Mouse (Mus musculus) MEL (cell line): Measurements from ENCODE around the gene Ttc16. TPM values are rescaled to one million over a fixed set of nuclear protein-coding genes. Genes with fewer than 3 reads are reported as not detected.

Source experiments
- DNase-seq: peaks from one replicate; pipeline ENCODE4 v3.0.0; 2011; ENCODE audit warnings: low read depth, low spot score
- H3K27ac ChIP-seq: 2 replicates; pipeline ENCODE4 v1.5.1; 2012; ENCODE audit warnings: low read depth, mild to moderate bottlenecking, control low read depth, low read length, moderate library complexity; ENCODE audit not compliant: control insufficient read depth
- H3K27me3 ChIP-seq, 2 experiments: fragments of 150-350 bp in 1 of 2; sonication (generic) in 1 of 2; 2 replicates each; pipeline ENCODE4 v1.6.1; 2012; ENCODE audit warnings: low read length in 2 of 2, mild to moderate bottlenecking in 2 of 2, improper control_type of control experiment in 1 of 2, moderate library complexity in 1 of 2; ENCODE audit not compliant: insufficient read depth in 2 of 2, control insufficient read depth in 1 of 2
- H3K36me3 ChIP-seq, 2 experiments: 2 replicates each; pipeline ENCODE4 v1.6.1; 2012 to 2014; ENCODE audit warnings: low read length in 2 of 2, improper control_type of control experiment in 1 of 2, inconsistent platforms in 1 of 2, mild to moderate bottlenecking in 1 of 2; ENCODE audit not compliant: insufficient read depth in 2 of 2, control insufficient read depth in 1 of 2
- H3K4me1 ChIP-seq, 2 experiments: fragments of 150-350 bp in 1 of 2; sonication (generic) in 1 of 2; 2 replicates each; pipeline ENCODE4 v1.6.1; 2012; ENCODE audit warnings: low read length in 2 of 2, improper control_type of control experiment in 1 of 2, mild to moderate bottlenecking in 1 of 2; ENCODE audit not compliant: insufficient read depth in 2 of 2, control insufficient read depth in 1 of 2
- H3K4me3 ChIP-seq, 2 experiments: fragments of 150-350 bp in 1 of 2; sonication (generic) in 1 of 2; 2 replicates each; pipeline ENCODE4 v1.5.1; 2012; ENCODE audit warnings: low read depth in 2 of 2, low read length in 2 of 2, mild to moderate bottlenecking in 2 of 2, moderate library complexity in 2 of 2, control low read depth in 1 of 2, improper control_type of control experiment in 1 of 2; ENCODE audit not compliant: control insufficient read depth in 1 of 2, insufficient read depth in 1 of 2
- H3K79me2 ChIP-seq: 2 replicates; pipeline ENCODE4 v1.6.1; 2012; ENCODE audit warnings: mild to moderate bottlenecking, low read length, moderate library complexity; ENCODE audit not compliant: control insufficient read depth, poor library complexity, insufficient read depth
- H3K9ac ChIP-seq: 2 replicates; pipeline ENCODE4 v1.6.1; 2012; ENCODE audit warnings: low read depth, mild to moderate bottlenecking, control low read depth, low read length, moderate library complexity; ENCODE audit not compliant: control insufficient read depth, poor library complexity, severe bottlenecking
- H3K9me3 ChIP-seq: fragments of 150-350 bp; sonication (generic); replicated peaks from 2 replicates; pipeline ENCODE4 v1.6.1; 2012; ENCODE audit warnings: mild to moderate bottlenecking, low read length, improper control_type of control experiment, moderate library complexity; ENCODE audit not compliant: insufficient read depth
- BHLHE40 ChIP-seq: IDR thresholded peaks from 2 replicates; pipeline ENCODE4 v1.6.1; 2012; ENCODE audit warnings: low read depth, mild to moderate bottlenecking, inconsistent platforms, low read length, improper control_type of control experiment, borderline replicate concordance
- CHD2 ChIP-seq: IDR thresholded peaks from 2 replicates; pipeline ENCODE4 v1.6.1; 2011; ENCODE audit warnings: low read length, improper control_type of control experiment
- CTCF ChIP-seq, 3 experiments: IDR thresholded peaks in 2 of 3; conservative IDR thresholded peaks in 1 of 3; 2 replicates each; pipeline ENCODE4 v1.5.1; 2011 to 2012; ENCODE audit warnings: low read length in 3 of 3, low read depth in 2 of 3, mild to moderate bottlenecking in 2 of 3, improper control_type of control experiment in 1 of 3, inconsistent platforms in 1 of 3, mixed read lengths in 1 of 3, moderate library complexity in 1 of 3; ENCODE audit not compliant: control insufficient read depth in 1 of 3, insufficient read depth in 1 of 3, poor library complexity in 1 of 3, severe bottlenecking in 1 of 3
- EP300 ChIP-seq, 2 experiments: IDR thresholded peaks; 2 replicates each; pipeline ENCODE4 v1.6.1; 2011; ENCODE audit warnings: improper control_type of control experiment in 2 of 2, low read length in 2 of 2, low read depth in 1 of 2, mild to moderate bottlenecking in 1 of 2
- GATA1 ChIP-seq: IDR thresholded peaks from 2 replicates; pipeline ENCODE4 v1.6.1; 2011; ENCODE audit warnings: low read depth, low read length, improper control_type of control experiment
- JUND ChIP-seq: IDR thresholded peaks from 2 replicates; pipeline ENCODE4 v1.6.1; 2011; ENCODE audit warnings: low read depth, mild to moderate bottlenecking, improper control_type of control experiment, low read length
- KAT2A ChIP-seq: conservative IDR thresholded peaks from 2 replicates; pipeline ENCODE4 v1.6.1; 2012; ENCODE audit warnings: low read depth, low read length, improper control_type of control experiment, inconsistent platforms
- MAX ChIP-seq: IDR thresholded peaks from 2 replicates; pipeline ENCODE4 v1.6.1; 2011; ENCODE audit warnings: low read length, improper control_type of control experiment
- MYC ChIP-seq: IDR thresholded peaks from 2 replicates; pipeline ENCODE4 v1.6.1; 2011; ENCODE audit warnings: low read depth, mild to moderate bottlenecking, low read length, improper control_type of control experiment, moderate library complexity
- POLR2A ChIP-seq, 2 experiments: IDR thresholded peaks; 2 replicates each; pipeline ENCODE4 v1.6.1; 2011 to 2012; ENCODE audit warnings: low read length in 2 of 2, mild to moderate bottlenecking in 2 of 2, control low read depth in 1 of 2, improper control_type of control experiment in 1 of 2, low read depth in 1 of 2, moderate library complexity in 1 of 2; ENCODE audit not compliant: control insufficient read depth in 1 of 2, insufficient read depth in 1 of 2, poor library complexity in 1 of 2
- POLR2AphosphoS2 ChIP-seq: IDR thresholded peaks from 2 replicates; pipeline ENCODE4 v1.6.1; 2011; ENCODE audit warnings: low read length, improper control_type of control experiment
- SIN3A ChIP-seq: IDR thresholded peaks from 2 replicates; pipeline ENCODE4 v1.6.1; 2012; ENCODE audit warnings: low read length, improper control_type of control experiment, inconsistent platforms
- TBP ChIP-seq: IDR thresholded peaks from 2 replicates; pipeline ENCODE4 v1.8.0; 2011; ENCODE audit warnings: low read depth, low read length, improper control_type of control experiment
- TCF12 ChIP-seq: IDR thresholded peaks from 2 replicates; pipeline ENCODE4 v1.6.1; 2014; ENCODE audit warnings: low read depth, mild to moderate bottlenecking, inconsistent platforms, low read length, improper control_type of control experiment, moderate library complexity
- USF1 ChIP-seq: IDR thresholded peaks from 2 replicates; pipeline ENCODE4 v1.6.1; 2014; ENCODE audit warnings: low read depth, mild to moderate bottlenecking, inconsistent platforms, low read length, improper control_type of control experiment, moderate library complexity
- USF2 ChIP-seq, 2 experiments: IDR thresholded peaks; 2 replicates each; pipeline ENCODE4 v1.6.1; 2011 to 2012; ENCODE audit warnings: improper control_type of control experiment in 2 of 2, low read length in 2 of 2, borderline replicate concordance in 1 of 2, inconsistent platforms in 1 of 2, low read depth in 1 of 2, mild to moderate bottlenecking in 1 of 2; ENCODE audit not compliant: insufficient read depth in 1 of 2
- ZMIZ1 ChIP-seq: IDR thresholded peaks from 2 replicates; pipeline ENCODE4 v1.6.1; 2012; ENCODE audit warnings: low read depth, mild to moderate bottlenecking, inconsistent platforms, low read length, improper control_type of control experiment, moderate library complexity
- polyA plus RNA-seq, 2 experiments: library from polyadenylated mRNA; stranded (reverse) in 1 of 2; unstranded in 1 of 2; fragments of >175 nt in 1 of 2; fragments of >200 nt in 1 of 2; gene quantifications; 2 replicates each; pipeline versions ENCODE4 v1.2.1 to v1.2.4; 2012; ENCODE audit warnings: low replicate concordance in 2 of 2, low read depth in 1 of 2; ENCODE audit not compliant: insufficient read length in 2 of 2, insufficient read depth in 1 of 2, missing spikeins in 1 of 2
- total RNA-seq: library from RNA; depleted of rRNA; stranded (reverse); fragments of 300-350 nt; gene quantifications from 2 replicates; pipeline ENCODE4 v1.2.3, GENCODE M21; 2012

Ttc16 gene
- total and polyA plus RNA-seq, 3 experiments, result 0.35 to 0.69 TPM; not detected in 1

DNA sequence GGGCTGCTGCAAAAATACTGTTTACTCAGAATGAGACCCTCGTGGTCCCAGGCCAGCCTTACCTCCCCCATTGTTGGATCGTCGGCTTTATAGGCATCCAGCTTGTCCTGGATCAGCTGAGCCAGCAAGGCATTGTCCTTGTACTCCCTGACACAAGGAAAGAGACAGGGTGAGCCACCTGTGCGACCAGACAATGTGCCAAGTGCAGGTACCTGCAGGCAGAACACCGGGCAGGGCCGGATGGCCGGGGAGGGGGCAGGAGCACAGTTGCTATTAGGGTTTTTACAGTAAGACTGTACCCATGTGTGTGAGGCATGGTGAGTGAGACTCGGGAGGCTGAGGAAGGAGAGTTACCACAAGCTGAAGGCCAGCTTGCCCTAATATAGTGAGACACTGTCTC is 36.5 kb upstream of the Ttc16 start:
- Histone ChIP-seq H3K36me3 (peaks cover 0 to 2% of the 10 kb centered on the region in 2 experiments; a peak in 1 of 4 replicates), H3K79me2 (no peaks in the 10 kb centered on the region), H3K27ac (no peak overlapping the region), H3K9ac (no peak overlapping the region), H3K4me1 (no peaks in the 10 kb centered on the region), H3K4me3 (no peak overlapping the region), H3K27me3 (no peaks in the 10 kb centered on the region), H3K9me3 (no peaks in the 10 kb centered on the region)
- DNase-seq, result no peak
- no peak for TF ChIP-seq JUND
- TF ChIP-seq CHD2, result no peak
- no peak for TF ChIP-seq ZMIZ1
- no peak for TF ChIP-seq USF1
- TF ChIP-seq USF2 (IDR thresholded peaks at IDR 0.05; ENCODE audit: borderline replicate concordance in 1 of 2, insufficient read depth in 1 of 2, low read depth in 1 of 2, low read length in 2 of 2), result no peak
- TF ChIP-seq GATA1, result no peak
- TF ChIP-seq TBP, result no peak
- TF ChIP-seq TCF12, result no peak
- no peak for TF ChIP-seq CTCF (IDR thresholded peaks at IDR 0.05 in 2 of 3, conservative IDR thresholded peaks at IDR 0.05 in 1 of 3; ENCODE audit: control insufficient read depth in 1 of 3, insufficient read depth in 1 of 3, low read depth in 2 of 3, low read length in 3 of 3, poor library complexity in 1 of 3, severe bottlenecking in 1 of 3)
- TF ChIP-seq POLR2A (IDR thresholded peaks at IDR 0.05; ENCODE audit: control insufficient read depth in 1 of 2, insufficient read depth in 1 of 2, low read depth in 1 of 2, low read length in 2 of 2, poor library complexity in 1 of 2), result no peak

DNA sequence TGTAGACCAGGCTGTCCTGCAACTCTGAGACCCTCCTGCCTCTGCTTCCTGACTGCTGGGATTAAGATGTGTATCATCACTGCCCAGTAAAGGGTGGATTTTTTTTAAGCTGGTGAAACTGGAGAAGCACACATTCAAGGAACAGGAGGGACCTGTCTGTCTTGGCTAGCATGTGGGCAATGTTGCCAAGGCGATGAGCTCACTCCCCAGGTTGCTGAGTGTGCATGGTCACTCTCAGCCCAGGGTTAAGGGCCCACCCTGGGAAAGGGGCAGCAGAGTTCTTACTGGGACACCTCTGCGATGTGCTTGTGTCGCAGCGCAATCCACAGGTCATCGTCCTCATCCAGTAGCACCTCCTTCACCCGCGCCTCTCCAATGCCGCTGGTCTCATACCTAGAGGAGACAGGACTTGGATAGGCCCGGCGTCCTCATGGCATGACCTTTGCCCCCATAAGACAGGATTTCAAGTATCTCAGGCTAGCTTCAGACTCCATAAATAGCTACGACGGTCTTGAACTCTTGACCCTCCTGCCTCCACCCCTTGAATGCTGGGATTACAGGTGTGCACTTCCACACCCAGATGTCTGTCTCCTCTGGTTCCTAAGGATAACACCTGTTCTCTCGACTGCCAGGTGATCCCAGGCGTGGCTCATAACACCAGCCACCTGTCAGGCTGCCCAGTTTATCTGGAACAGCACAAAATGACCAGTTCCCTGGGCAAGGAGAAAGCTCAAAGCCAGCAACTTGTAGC is 33.6 kb upstream of the Ttc16 start:
- H3K36me3 ChIP-seq, result no peaks in the 10 kb centered on the region; a peak in 2 of 4 replicates
- H3K4me1 ChIP-seq, result no peaks in the 10 kb centered on the region
- H3K27me3 ChIP-seq, result no peaks in the 10 kb centered on the region
- no peak overlapping the region for H3K27ac ChIP-seq
- TF ChIP-seq BHLHE40 (no peak), MAX (no peak), SIN3A (no peak), KAT2A (no peak), MYC (no peak), EP300 (IDR thresholded peaks at IDR 0.05; ENCODE audit: low read depth in 1 of 2, low read length in 2 of 2) (no peak), CHD2 (no peak), USF1 (no peak), POLR2AphosphoS2 (no peak), TBP (no peak)
- TF ChIP-seq, all 39 proteins: peak for 0
- H3K9ac ChIP-seq, result no peak overlapping the region
- no peaks in the 10 kb centered on the region for H3K79me2 ChIP-seq
- no peaks in the 10 kb centered on the region for H3K9me3 ChIP-seq
- no peak overlapping the region for H3K4me3 ChIP-seq
- DNase-seq, result no peak
